Mouse (Mus musculus): ENCODE measurements around the gene Prmt3. TPM values are rescaled to one million over a fixed set of nuclear protein-coding genes. Genes with fewer than 3 reads are reported as not detected.

Prmt3 gene
- polyA plus RNA-seq, 1 experiment from 2014 or later: 55.3 TPM

- ATAC-seq (replicated peaks): no peak
- Histone ChIP-seq H3K27ac (replicated peaks) (no peak overlapping the region), H3K4me2 (replicated peaks) (no peak overlapping the region), H3K4me3 (no peak overlapping the region), H3K4me1 (no peaks in the 10 kb centered on the region), H3K27me3 (no peaks in the 10 kb centered on the region), H3K36me3 (no peaks in the 10 kb centered on the region), H3K9me3 (no peaks in the 10 kb centered on the region), H3K9ac (replicated peaks) (no peak overlapping the region)
- WGBS: 79% methylated on average over 5 of the region's 5 CpGs
Observed at GRCm38 (mm10) chr7:49804638-49805165, 26.6 kb downstream of the Prmt3 start.

- ATAC-seq (replicated peaks): no peak
- Histone ChIP-seq H3K27me3 (no peaks in the 10 kb centered on the region), H3K27ac (replicated peaks) (no peak overlapping the region), H3K4me3 (no peak overlapping the region), H3K9ac (replicated peaks) (no peak overlapping the region), H3K4me1 (no peaks in the 10 kb centered on the region), H3K9me3 (no peaks in the 10 kb centered on the region), H3K4me2 (replicated peaks) (no peak overlapping the region), H3K36me3 (no peaks in the 10 kb centered on the region)
- 84% methylated on average over 3 of the region's 3 CpGs for WGBS
Observed at GRCm38 (mm10) chr7:49805618-49806017, 27.5 kb downstream of the Prmt3 start.

DNA sequence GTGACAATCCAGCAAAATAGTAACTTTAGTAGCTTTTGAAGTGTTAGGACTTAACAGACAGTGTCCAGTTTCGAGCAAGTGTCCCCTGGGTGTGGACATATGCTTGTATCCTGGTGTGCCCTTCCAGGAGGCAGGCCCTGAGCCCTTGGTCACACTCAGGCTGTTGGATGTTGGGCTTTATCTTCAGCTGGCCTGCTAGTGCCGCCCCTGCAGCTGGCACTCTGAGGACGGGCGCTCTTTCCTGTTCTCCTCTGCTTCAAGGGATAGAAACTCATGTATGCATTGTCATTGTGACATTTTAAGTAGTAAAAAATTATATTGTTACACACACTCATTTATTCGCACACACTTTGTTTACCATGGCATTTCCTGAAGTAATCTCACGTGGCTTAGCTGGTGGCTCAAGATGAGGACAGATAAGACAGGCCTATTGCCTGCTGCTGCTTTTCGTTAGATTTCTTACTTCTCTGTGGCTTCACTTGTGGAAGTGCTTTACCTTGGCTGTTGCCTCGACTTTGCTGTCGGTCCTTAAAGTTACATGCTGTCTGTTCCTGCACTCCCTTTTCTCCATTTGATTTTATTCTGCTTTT lies 29.0 kb downstream of the Prmt3 start:
- no peaks in the 10 kb centered on the region for H3K27me3 ChIP-seq
- ATAC-seq (replicated peaks): no peak
- H3K9ac ChIP-seq (replicated peaks): no peak overlapping the region
- no peak overlapping the region for H3K4me3 ChIP-seq
- H3K36me3 ChIP-seq: 0 out of 2 replicates have a peak, but pooled peaks cover 6% of the 10 kb centered on the region
- no peak overlapping the region for H3K4me2 ChIP-seq (replicated peaks)
- no peaks in the 10 kb centered on the region for H3K4me1 ChIP-seq
- no peak overlapping the region for H3K27ac ChIP-seq (replicated peaks)
- H3K9me3 ChIP-seq: no peaks in the 10 kb centered on the region
- 88% methylated on average over 9 of the region's 9 CpGs for WGBS

GRCm38 (mm10) chr7:49807846-49808622 lies 29.9 kb downstream of the Prmt3 start:
- no peaks in the 10 kb centered on the region for H3K9me3 ChIP-seq
- no peak overlapping the region for H3K4me3 ChIP-seq
- no peaks in the 10 kb centered on the region for H3K4me1 ChIP-seq
- H3K27me3 ChIP-seq: no peaks in the 10 kb centered on the region
- H3K9ac ChIP-seq (replicated peaks): no peak overlapping the region
- H3K36me3 ChIP-seq: 0 out of 2 replicates have a peak, but pooled peaks cover 7% of the 10 kb centered on the region
- WGBS: 79% methylated on average over 17 of the region's 17 CpGs
- H3K27ac ChIP-seq (replicated peaks): no peak overlapping the region
- ATAC-seq (replicated peaks): no peak
- H3K4me2 ChIP-seq (replicated peaks): no peak overlapping the region

GRCm38 (mm10) chr7:49809100-49809499 lies 31.0 kb downstream of the Prmt3 start:
- 89% methylated on average over 6 of the region's 6 CpGs for WGBS

DNA sequence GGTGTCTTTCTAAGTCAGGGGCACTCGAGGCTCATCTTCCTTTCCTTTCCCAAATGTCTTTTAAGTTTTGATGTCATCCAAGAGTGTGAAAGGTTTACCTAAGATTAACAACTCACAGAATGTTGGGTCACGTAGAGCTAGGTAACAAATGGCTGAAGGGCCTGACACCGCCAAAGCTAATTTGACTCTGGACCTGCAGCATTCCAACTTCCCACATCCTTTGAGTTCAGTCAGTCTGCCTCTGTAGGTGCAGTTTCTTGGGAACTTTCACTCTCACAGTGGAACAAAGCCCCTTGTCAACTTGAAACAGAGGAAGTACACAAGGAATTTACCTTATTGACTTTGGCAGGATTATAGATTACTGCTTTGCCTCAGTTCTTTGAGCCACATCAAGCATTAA lies 31.4 kb downstream of the Prmt3 start:
- ATAC-seq (replicated peaks): no peak
- Histone ChIP-seq H3K36me3 (0 out of 2 replicates have a peak, but pooled peaks cover 7% of the 10 kb centered on the region), H3K9me3 (no peaks in the 10 kb centered on the region), H3K27me3 (no peaks in the 10 kb centered on the region), H3K9ac (replicated peaks) (no peak overlapping the region), H3K4me3 (no peak overlapping the region), H3K4me1 (no peaks in the 10 kb centered on the region), H3K27ac (replicated peaks) (no peak overlapping the region), H3K4me2 (replicated peaks) (no peak overlapping the region)
- WGBS: 56% methylated on average over 3 of the region's 3 CpGs

More at GRCm38 (mm10) chr7:49809100-49809499, 31.0 kb downstream of the Prmt3 start:
- Histone ChIP-seq H3K4me2 (replicated peaks) (no peak overlapping the region), H3K27ac (replicated peaks) (no peak overlapping the region), H3K9ac (replicated peaks) (no peak overlapping the region), H3K4me3 (no peak overlapping the region), H3K36me3 (0 out of 2 replicates have a peak, but pooled peaks cover 7% of the 10 kb centered on the region), H3K4me1 (no peaks in the 10 kb centered on the region), H3K9me3 (no peaks in the 10 kb centered on the region), H3K27me3 (no peaks in the 10 kb centered on the region)
- no peak for ATAC-seq (replicated peaks)

- Histone ChIP-seq H3K9me3 (no peaks in the 10 kb centered on the region), H3K27ac (replicated peaks) (no peak overlapping the region), H3K27me3 (no peaks in the 10 kb centered on the region), H3K36me3 (0 out of 2 replicates have a peak, but pooled peaks cover 7% of the 10 kb centered on the region), H3K4me1 (no peaks in the 10 kb centered on the region), H3K4me2 (replicated peaks) (no peak overlapping the region), H3K9ac (replicated peaks) (no peak overlapping the region), H3K4me3 (no peak overlapping the region)
- peak; percentile 58 for ATAC-seq (replicated peaks)
- WGBS: 47% methylated on average over 4 of the region's 4 CpGs
Observed at GRCm38 (mm10) chr7:49811346-49811745, 33.2 kb downstream of the Prmt3 start.

- no peak overlapping the region for H3K4me2 ChIP-seq (replicated peaks)
- no peak for ATAC-seq (replicated peaks)
- H3K4me3 ChIP-seq: no peak overlapping the region
- no peaks in the 10 kb centered on the region for H3K9me3 ChIP-seq
- H3K9ac ChIP-seq (replicated peaks): no peak overlapping the region
- peaks cover 4% of the 10 kb centered on the region; the same call in 1 of the 2 replicates for H3K36me3 ChIP-seq
- WGBS: 9% methylated on average over 4 of the region's 4 CpGs
- H3K27me3 ChIP-seq: no peaks in the 10 kb centered on the region
- no peak overlapping the region for H3K27ac ChIP-seq (replicated peaks)
- no peaks in the 10 kb centered on the region for H3K4me1 ChIP-seq
Observed at GRCm38 (mm10) chr7:49819393-49819792, 41.2 kb downstream of the Prmt3 start.

DNA sequence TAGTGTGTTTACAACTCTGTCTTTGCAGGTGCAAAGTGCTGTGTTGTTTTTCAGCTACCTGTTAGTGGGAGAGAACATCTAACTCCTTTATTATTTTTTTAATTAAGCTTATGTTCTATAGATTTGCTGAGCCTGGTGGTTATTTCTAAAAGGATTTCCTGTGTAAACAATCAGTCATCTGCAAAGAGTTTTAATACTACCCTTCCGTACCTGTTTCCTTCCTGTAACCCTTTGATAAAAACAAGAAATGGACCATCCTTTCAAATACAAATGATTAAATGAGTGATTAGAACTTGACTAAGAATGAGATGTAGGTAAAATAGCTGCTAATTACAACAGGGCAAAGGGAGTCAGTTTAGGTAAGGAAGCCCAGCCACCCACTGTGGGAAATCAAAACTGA lies 43.2 kb downstream of the Prmt3 start:
- peaks cover 4% of the 10 kb centered on the region; the same call in 1 of the 2 replicates for H3K36me3 ChIP-seq
- H3K27ac ChIP-seq (replicated peaks): no peak overlapping the region
- H3K4me2 ChIP-seq (replicated peaks): no peak overlapping the region
- H3K27me3 ChIP-seq: no peaks in the 10 kb centered on the region
- no peaks in the 10 kb centered on the region for H3K9me3 ChIP-seq
- H3K4me3 ChIP-seq: no peak overlapping the region
- H3K4me1 ChIP-seq: no peaks in the 10 kb centered on the region
- no peak overlapping the region for H3K9ac ChIP-seq (replicated peaks)
- ATAC-seq (replicated peaks): no peak
- WGBS: 88% methylated on average over 1 of the region's 1 CpGs

GRCm38 (mm10) chr7:49822028-49822427 lies 43.9 kb downstream of the Prmt3 start:
- no peak for ATAC-seq (replicated peaks)
- Histone ChIP-seq H3K9me3 (no peaks in the 10 kb centered on the region), H3K4me3 (no peak overlapping the region), H3K4me1 (no peaks in the 10 kb centered on the region), H3K27ac (replicated peaks) (no peak overlapping the region), H3K9ac (replicated peaks) (no peak overlapping the region), H3K4me2 (replicated peaks) (no peak overlapping the region), H3K27me3 (no peaks in the 10 kb centered on the region), H3K36me3 (peaks cover 9% of the 10 kb centered on the region)
- 82% methylated on average over 2 of the region's 2 CpGs for WGBS

GRCm38 (mm10) chr7:49823595-49823994 lies 45.4 kb downstream of the Prmt3 start:
- no peak overlapping the region for H3K4me2 ChIP-seq (replicated peaks)
- peaks cover 16% of the 10 kb centered on the region for H3K36me3 ChIP-seq
- no peak overlapping the region for H3K4me3 ChIP-seq
- H3K9ac ChIP-seq (replicated peaks): no peak overlapping the region
- no peaks in the 10 kb centered on the region for H3K27me3 ChIP-seq
- 70% methylated on average over 4 of the region's 4 CpGs for WGBS
- no peaks in the 10 kb centered on the region for H3K4me1 ChIP-seq
- no peak for ATAC-seq (replicated peaks)
- no peaks in the 10 kb centered on the region for H3K9me3 ChIP-seq
- no peak overlapping the region for H3K27ac ChIP-seq (replicated peaks)

DNA sequence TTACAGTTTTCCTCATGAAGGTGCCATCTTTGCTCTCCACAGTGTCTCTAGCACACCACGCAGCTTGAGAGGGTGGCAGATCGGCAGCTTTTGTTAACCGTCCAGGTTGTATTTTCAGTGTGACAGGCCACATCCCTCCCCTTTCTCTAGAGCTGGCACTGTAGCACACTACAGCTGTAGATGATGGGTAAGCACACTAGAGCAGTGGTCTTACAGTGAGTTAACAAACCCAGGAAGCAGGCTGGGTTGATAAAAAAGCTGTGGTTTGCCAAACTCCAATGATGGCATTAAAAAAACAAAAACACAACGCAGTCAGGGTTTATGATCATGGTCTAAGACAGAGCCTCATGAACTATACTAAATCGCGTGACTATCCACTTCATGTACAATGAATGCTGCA lies 45.9 kb downstream of the Prmt3 start:
- Histone ChIP-seq H3K9me3 (no peaks in the 10 kb centered on the region), H3K9ac (replicated peaks) (no peak overlapping the region), H3K36me3 (peaks cover 20% of the 10 kb centered on the region), H3K4me3 (no peak overlapping the region), H3K4me2 (replicated peaks) (no peak overlapping the region), H3K27me3 (no peaks in the 10 kb centered on the region), H3K27ac (replicated peaks) (no peak overlapping the region), H3K4me1 (no peaks in the 10 kb centered on the region)
- 77% methylated on average over 6 of the region's 6 CpGs for WGBS
- ATAC-seq (replicated peaks): no peak
